Mouse (Mus musculus) liver, adult 2 months (tissue): ENCODE data around the gene Slc12a7.

Experiments
- CTCF ChIP-seq: fragments of 200-500 bp; IDR thresholded peaks from 2 replicates; pipeline ENCODE4 v1.5.1; 2011; ENCODE audit warnings: low read depth, low read length, control low read depth
- POLR2A ChIP-seq: fragments of 200-500 bp; IDR thresholded peaks from 2 replicates; pipeline ENCODE4 v1.6.1; 2011; ENCODE audit warnings: low read length, control low read depth; ENCODE audit not compliant: insufficient read depth; ENCODE audit errors: extremely low read depth

GRCm38 (mm10) chr13:73756916-73757315, 24.0 kb downstream of the Slc12a7 start:
- TF ChIP-seq CTCF (no peak), POLR2A (no peak)
